ENCODE assay signal across 21 mouse cellular contexts in the genomic region with DNA sequence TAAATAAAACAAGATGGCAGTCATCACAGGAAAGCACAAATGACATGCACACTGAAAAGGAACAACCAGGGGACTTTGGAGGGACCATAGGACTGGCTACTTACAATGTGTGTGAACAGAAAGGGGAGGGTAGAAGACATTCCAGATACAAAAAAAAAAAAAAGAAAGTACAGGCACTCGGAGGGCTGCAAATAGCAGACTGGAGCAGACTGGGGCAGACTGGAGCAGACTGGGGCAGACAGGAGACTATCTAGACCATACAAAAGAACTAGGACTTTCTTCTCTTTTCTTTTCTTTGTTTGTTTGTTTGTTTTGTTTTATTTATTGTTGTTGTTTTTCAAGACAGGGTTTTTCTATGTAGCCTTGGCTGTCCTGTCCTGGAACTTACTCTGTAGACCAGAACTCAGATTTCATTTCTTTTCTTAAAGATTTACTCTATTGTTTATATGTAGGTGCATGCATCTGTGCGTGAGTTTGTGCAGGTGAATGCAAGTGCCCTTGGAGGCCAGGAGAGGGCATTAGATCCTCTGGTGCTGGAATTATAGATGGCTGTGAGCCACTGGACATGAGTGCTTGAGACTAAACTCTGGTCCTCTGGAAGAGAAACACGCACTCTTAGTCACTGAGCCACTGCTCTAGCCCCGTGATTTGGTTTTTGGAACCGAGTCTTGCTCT. TPM values are rescaled to one million over a fixed set of nuclear protein-coding genes. Genes with fewer than 3 reads are reported as not detected.
A peak's percentile ranks its signal among the peaks of the same experiment; 100 is the strongest.
DNase-seq lines count a peak whose midpoint lies in the region; ATAC-seq and TF ChIP-seq lines count a peak whose summit lies in the region.
"Had no signal": no experiment of that assay in that cellular context is flagged by ENCODE, and none has a peak within 500 bp of the region (broad histone marks: within the 10 kb centered on the region; RNA-seq: fewer than 3 reads in every experiment).

No protein-coding gene starts in this region.

- no peak overlapping the region for H3K9ac ChIP-seq in heart, postnatal 0 days (replicated peaks; ENCODE audit: low read depth, low read length)
- no peak overlapping the region for H3K9ac ChIP-seq in midbrain, embryonic 11.5 days (ENCODE audit: low read length)
- H3K9ac ChIP-seq: embryonic facial prominence, embryonic 13.5 days; forebrain, embryonic 15.5 days; hindbrain, embryonic 12.5 days; kidney, embryonic 15.5 days; liver, embryonic 15.5 days; midbrain, embryonic 15.5 days had no signal

- intact Hi-C loops in heart, postnatal 36 days (cut with DNase I) = no loop called here
- intact Hi-C loops in heart, postnatal 14 days (cut with DNase I) = no loop called here

- DNase-seq in heart, embryonic 10.5 days (ENCODE audit: low spot score) = no peak
- DNase-seq in heart, postnatal 36 days = no peak
- no peak for DNase-seq in heart, postnatal 0 days (ENCODE audit: low spot score)
- DNase-seq in heart, postnatal 14 days = no peak
- peak; percentile 64 for DNase-seq in midbrain, embryonic 11.5 days (ENCODE audit: low spot score, missing footprints)
- DNase-seq in midbrain, embryonic 10.5 days (ENCODE audit: low spot score) = no peak
- no peak for DNase-seq in gastrocnemius, adult 18-20 months (ENCODE audit: low spot score)
- DNase-seq: adrenal gland, postnatal 14 days; cerebellum, postnatal 14 days; gastrocnemius, postnatal 36 days; lung, postnatal 10 days; thymus, postnatal 36 days had no signal

- peak; percentile 21 for TF ChIP-seq CTCF in heart, postnatal 0 days (IDR thresholded peaks at IDR 0.05; ENCODE audit: low read depth)

- no peaks in the 10 kb centered on the region for H3K9me3 ChIP-seq in heart, embryonic 10.5 days
- no peaks in the 10 kb centered on the region for H3K9me3 ChIP-seq in heart, postnatal 0 days (replicated peaks; ENCODE audit: control insufficient read depth, low read length)
- no peaks in the 10 kb centered on the region for H3K9me3 ChIP-seq in midbrain, embryonic 11.5 days (ENCODE audit: control insufficient read depth, low read length)
- no peaks in the 10 kb centered on the region for H3K9me3 ChIP-seq in midbrain, embryonic 10.5 days (replicated peaks)
- H3K9me3 ChIP-seq: embryonic facial prominence, embryonic 13.5 days; forebrain, embryonic 15.5 days; hindbrain, embryonic 12.5 days; kidney, embryonic 15.5 days; liver, embryonic 15.5 days; midbrain, embryonic 15.5 days had no signal

- H3K4me3 ChIP-seq in heart, embryonic 10.5 days = no peak overlapping the region
- no peak overlapping the region for H3K4me3 ChIP-seq in heart, postnatal 0 days (ENCODE audit: low read depth, low read length)
- H3K4me3 ChIP-seq in midbrain, embryonic 11.5 days (ENCODE audit: low read depth, low read length) = no peak overlapping the region
- H3K4me3 ChIP-seq in midbrain, embryonic 10.5 days = no peak overlapping the region
- H3K4me3 ChIP-seq: embryonic facial prominence, embryonic 13.5 days; forebrain, embryonic 15.5 days; hindbrain, embryonic 12.5 days; kidney, embryonic 15.5 days; liver, embryonic 15.5 days; midbrain, embryonic 15.5 days; myocyte had no signal

- no peaks in the 10 kb centered on the region for H3K36me3 ChIP-seq in heart, embryonic 10.5 days
- no peaks in the 10 kb centered on the region; the same call in 1 of the 2 replicates for H3K36me3 ChIP-seq in heart, postnatal 0 days (replicated peaks; ENCODE audit: control insufficient read depth, insufficient read depth, low read length)
- H3K36me3 ChIP-seq in midbrain, embryonic 11.5 days (ENCODE audit: control insufficient read depth, insufficient read depth, low read length) = no peaks in the 10 kb centered on the region
- no peaks in the 10 kb centered on the region for H3K36me3 ChIP-seq in midbrain, embryonic 10.5 days
- H3K36me3 ChIP-seq: embryonic facial prominence, embryonic 13.5 days; forebrain, embryonic 15.5 days; hindbrain, embryonic 12.5 days; kidney, embryonic 15.5 days; liver, embryonic 15.5 days; midbrain, embryonic 15.5 days had no signal

- 76% methylated on average over 5 of the region's 5 CpGs for WGBS in heart, embryonic 10.5 days
- 57% methylated on average over 5 of the region's 5 CpGs for WGBS in heart, postnatal 0 days
- 94% methylated on average over 5 of the region's 5 CpGs for WGBS in midbrain, embryonic 11.5 days
- 92% methylated on average over 5 of the region's 5 CpGs for WGBS in midbrain, embryonic 10.5 days

- peak overlapping the region; percentile 87 for H3K27ac ChIP-seq in heart, embryonic 10.5 days
- peak overlapping the region; percentile 92 for H3K27ac ChIP-seq in heart, postnatal 0 days (ENCODE audit: low read depth)
- no peak overlapping the region for H3K27ac ChIP-seq in midbrain, embryonic 11.5 days (ENCODE audit: low read depth, low read length)
- H3K27ac ChIP-seq in midbrain, embryonic 10.5 days (replicated peaks) = no peak overlapping the region
- H3K27ac ChIP-seq: embryonic facial prominence, embryonic 13.5 days; forebrain, embryonic 15.5 days; hindbrain, embryonic 12.5 days; kidney, embryonic 15.5 days; liver, embryonic 15.5 days; midbrain, embryonic 15.5 days had no signal

- H3K27me3 ChIP-seq in heart, embryonic 10.5 days (ENCODE audit: insufficient read depth, poor library complexity, severe bottlenecking) = no peaks in the 10 kb centered on the region
- no peaks in the 10 kb centered on the region for H3K27me3 ChIP-seq in heart, postnatal 0 days (ENCODE audit: control insufficient read depth, insufficient read depth, low read length)
- H3K27me3 ChIP-seq in midbrain, embryonic 11.5 days (ENCODE audit: control insufficient read depth, insufficient read depth, low read length) = no peaks in the 10 kb centered on the region
- no peaks in the 10 kb centered on the region for H3K27me3 ChIP-seq in midbrain, embryonic 10.5 days (ENCODE audit: low read depth, poor library complexity, severe bottlenecking)
- H3K27me3 ChIP-seq: embryonic facial prominence, embryonic 13.5 days; forebrain, embryonic 15.5 days; hindbrain, embryonic 12.5 days; kidney, embryonic 15.5 days; liver, embryonic 15.5 days; midbrain, embryonic 15.5 days had no signal

- TF ChIP-seq EP300 in heart, postnatal 0 days (IDR thresholded peaks at IDR 0.05; ENCODE audit: low read depth) = no peak

- peaks cover 59% of the 10 kb centered on the region for H3K4me1 ChIP-seq in heart, embryonic 10.5 days
- H3K4me1 ChIP-seq in heart, postnatal 0 days (ENCODE audit: control insufficient read depth, insufficient read depth) = peaks cover 70% of the 10 kb centered on the region
- H3K4me1 ChIP-seq in midbrain, embryonic 11.5 days (ENCODE audit: control insufficient read depth, insufficient read depth, low read length) = no peaks in the 10 kb centered on the region
- H3K4me1 ChIP-seq in midbrain, embryonic 10.5 days = peaks cover 4% of the 10 kb centered on the region; the same call in 1 of the 2 replicates
- H3K4me1 ChIP-seq: hindbrain, embryonic 12.5 days had no signal

- no peak overlapping the region for H3K4me2 ChIP-seq in heart, postnatal 0 days (ENCODE audit: low read depth, low read length)
- H3K4me2 ChIP-seq in midbrain, embryonic 11.5 days = no peak overlapping the region
- H3K4me2 ChIP-seq: embryonic facial prominence, embryonic 13.5 days; forebrain, embryonic 15.5 days; hindbrain, embryonic 12.5 days; kidney, embryonic 15.5 days; liver, embryonic 15.5 days; midbrain, embryonic 15.5 days had no signal

- ATAC-seq in heart, postnatal 0 days (ENCODE audit: insufficient read depth, low read depth) = no peak
- ATAC-seq in midbrain, embryonic 11.5 days (ENCODE audit: low FRiP score) = no peak
- no peak for ATAC-seq in erythroblast, adult 5-6 weeks (replicated peaks; ENCODE audit: low FRiP score, poor library complexity, severe bottlenecking)
- ATAC-seq: activated CD4-positive, CD25-positive, alpha-beta regulatory T cell, adult 4 months; forebrain, embryonic 15.5 days; midbrain, embryonic 15.5 days had no signal

RNA-seq across cellular contexts. Expression of a gene that starts 11.1 kb away (rescaled TPM):
- 9.0 and 23.0 TPM in 2 replicates for polyA plus RNA-seq in heart, embryonic 10.5 days (2016; fragmentation: Nextera tagmentation; extraction: Ambion mirVana)
- total RNA-seq in heart, postnatal 36 days (2021) = 10 to 100 TPM; 65.0 to 67.0 TPM
- total RNA-seq in heart, postnatal 0 days (2014; rRNA removed; ENCODE audit: low replicate concordance) = 86.7 and 91.3 TPM in 2 replicates
- polyA plus RNA-seq in heart, postnatal 0 days (2015; fragmentation: Nextera tagmentation; extraction: Ambion mirVana) = 35.3 and 38.2 TPM in 2 replicates
- 10 to 100 TPM; 53.9 to 54.0 TPM for total RNA-seq in heart, postnatal 14 days (2021)
- polyA plus RNA-seq in midbrain, embryonic 11.5 days (2014; fragmentation: Nextera tagmentation; extraction: Ambion mirVana) = 4.2 and 4.7 TPM in 2 replicates
- polyA plus RNA-seq in midbrain, embryonic 10.5 days (2016; fragmentation: Nextera tagmentation; extraction: Ambion mirVana) = 4.2 and 6.4 TPM in 2 replicates
- 10 to 100 TPM; 24.8 to 46.2 TPM for total RNA-seq in gastrocnemius, adult 18-20 months (2021)
- total RNA-seq in erythroblast, adult 5-6 weeks (2015; ENCODE audit: low replicate concordance) = 0.19 and 0.21 TPM in 2 replicates
- 0.51 and 2.6 TPM in 2 replicates for total RNA-seq in erythroblast, adult 5-6 weeks (2017; ENCODE audit: low replicate concordance)

RNA-seq across cellular contexts. Expression of a gene that starts 30.1 kb away (rescaled TPM):
- polyA plus RNA-seq in heart, embryonic 10.5 days (2016; fragmentation: Nextera tagmentation; extraction: Ambion mirVana) = 4.5 and 5.8 TPM in 2 replicates
- total RNA-seq in heart, postnatal 36 days (2021) = 1 to 10 TPM; 3.4 to 4.1 TPM
- 4.8 and 9.5 TPM in 2 replicates for total RNA-seq in heart, postnatal 0 days (2014; rRNA removed; ENCODE audit: low replicate concordance)
- polyA plus RNA-seq in heart, postnatal 0 days (2015; fragmentation: Nextera tagmentation; extraction: Ambion mirVana) = 2.2 and 2.7 TPM in 2 replicates
- total RNA-seq in heart, postnatal 14 days (2021) = 1 to 10 TPM; 3.9 to 5.7 TPM
- 5.7 and 6.2 TPM in 2 replicates for polyA plus RNA-seq in midbrain, embryonic 11.5 days (2014; fragmentation: Nextera tagmentation; extraction: Ambion mirVana)
- 8.7 and 10.5 TPM in 2 replicates for polyA plus RNA-seq in midbrain, embryonic 10.5 days (2016; fragmentation: Nextera tagmentation; extraction: Ambion mirVana)
- total RNA-seq in gastrocnemius, adult 18-20 months (2021) = 1 to 10 TPM; 4.3 to 6.5 TPM
- total RNA-seq in erythroblast, adult 5-6 weeks (2015; ENCODE audit: low replicate concordance) = 0.19 and 0.63 TPM in 2 replicates
- total RNA-seq in erythroblast, adult 5-6 weeks (2017; ENCODE audit: low replicate concordance) = 0.56 and 1.3 TPM in 2 replicates

Comparison
In these comparisons a context has a peak if more than half of its experiments do, and no peak if none do; other contexts are left out.
1. H3K27ac ChIP-seq: peak in heart, embryonic 10.5 days (single experiment) and heart, postnatal 0 days (single experiment); none in midbrain, embryonic 11.5 days (single experiment) and midbrain, embryonic 10.5 days (single experiment).
2. RNA of a gene that starts 11.1 kb away (total RNA-seq): 86.7 to 91.3 TPM in heart, postnatal 0 days, 65.0 to 67.0 TPM in heart, postnatal 36 days, 53.9 to 54.0 TPM in heart, postnatal 14 days and 24.8 to 46.2 TPM in gastrocnemius, adult 18-20 months; 0.19 to 2.6 TPM in erythroblast, adult 5-6 weeks; every median in the first group is over 4 times any median in the second.